Mouse (Mus musculus): Measurements from ENCODE around the gene Mdga1. TPM values are rescaled to one million over a fixed set of nuclear protein-coding genes. Genes with fewer than 3 reads are reported as not detected.

Mdga1 gene
- polyA plus RNA-seq, 1 experiment from 2014 or later, result 3.2 TPM

DNA sequence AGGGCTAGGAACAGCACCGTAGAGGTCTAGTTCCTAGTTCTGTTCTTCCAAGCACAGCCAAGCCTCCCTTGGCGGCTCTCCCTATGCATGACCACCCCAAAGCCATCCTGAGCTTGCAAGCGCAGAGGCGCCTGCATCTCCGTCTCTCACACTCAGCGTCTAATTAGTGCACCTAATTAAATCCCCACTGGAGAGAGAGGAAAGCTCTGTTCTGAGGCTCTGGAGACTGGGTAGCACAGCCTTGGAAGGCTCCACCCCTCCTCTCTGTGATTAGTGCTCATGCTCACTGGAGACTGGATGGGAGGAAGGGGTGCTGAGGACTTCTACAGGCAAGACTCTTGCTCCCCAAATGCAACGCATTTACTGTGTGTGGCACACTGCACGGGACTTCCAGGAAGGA is 191.9 kb downstream of the Mdga1 start:
- WGBS, result 41% methylated on average over 8 of the region's 8 CpGs
- peaks cover 13% of the 10 kb centered on the region; the same call in 1 of the 2 replicates for H3K4me1 ChIP-seq
- H3K4me2 ChIP-seq (replicated peaks), result no peak overlapping the region
- no peak overlapping the region for H3K9ac ChIP-seq
- H3K27me3 ChIP-seq, result no peaks in the 10 kb centered on the region
- H3K9me3 ChIP-seq, result no peaks in the 10 kb centered on the region
- H3K27ac ChIP-seq, result no peak overlapping the region
- H3K4me3 ChIP-seq, result no peak overlapping the region
- no peaks in the 10 kb centered on the region for H3K36me3 ChIP-seq
- no peak for ATAC-seq (ENCODE audit: low FRiP score, low read depth)

Other genes starting within 250 kb of the Mdga1 start
- 63.0 and 63.2 TPM in 2 replicates for gene Zfand3, start 34.6 kb upstream of the Mdga1 start, polyA plus RNA-seq (2015; fragmentation: Nextera tagmentation; extraction: Ambion mirVana)